Mouse (Mus musculus): Measurements from ENCODE around the gene Slc34a3. TPM values are rescaled to one million over a fixed set of nuclear protein-coding genes. Genes with fewer than 3 reads are reported as not detected.

Gene Slc34a3
- total RNA-seq, 1 experiment = 0.67 TPM

DNA sequence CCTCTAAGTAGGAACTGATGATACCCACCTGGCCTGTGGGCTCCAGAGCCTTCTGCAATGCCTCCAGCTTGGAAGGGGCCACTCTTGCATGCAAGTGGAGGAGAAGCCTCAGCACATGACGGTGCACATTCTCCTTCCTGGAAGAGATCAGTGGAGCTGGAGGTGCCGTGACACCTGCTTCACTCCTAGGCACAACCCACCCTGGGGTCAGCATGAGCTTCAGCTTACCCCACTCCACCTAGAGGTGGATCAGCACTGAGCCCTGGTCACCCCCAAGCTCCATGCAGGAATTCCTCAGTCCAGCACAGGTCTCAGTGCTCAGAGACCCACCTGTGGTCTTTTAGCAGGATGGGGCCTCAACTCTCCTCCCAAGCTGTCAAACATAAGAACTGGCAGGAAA is 33.5 kb downstream of the Slc34a3 start:
- Histone ChIP-seq H3K9ac (ENCODE audit: insufficient read depth, low read depth, low read length, poor library complexity, severe bottlenecking) (no peak overlapping the region), H3K36me3 (ENCODE audit: control insufficient read depth, insufficient read depth, low read length, poor library complexity, severe bottlenecking) (peaks cover 46% of the 10 kb centered on the region), H3K27ac (ENCODE audit: insufficient read depth, low read depth, low read length, poor library complexity, severe bottlenecking) (no peak overlapping the region), H3K4me1 (ENCODE audit: control insufficient read depth in 2 of 2, insufficient read depth in 2 of 2, low read length in 2 of 2, poor library complexity in 1 of 2) (peaks cover 0 to 7% of the 10 kb centered on the region in 2 experiments; a peak in 1 of 4 replicates), H3K4me3 (ENCODE audit: insufficient read depth in 1 of 2, low read depth in 1 of 2, low read length in 2 of 2, poor library complexity in 1 of 2, severe bottlenecking in 1 of 2) (no peak overlapping the region), H3K9me3 (ENCODE audit: control insufficient read depth, insufficient read depth, low read depth, low read length) (no peaks in the 10 kb centered on the region)
- no peak for TF ChIP-seq MAFK (IDR thresholded peaks at IDR 0.05; ENCODE audit: insufficient read depth, low read depth, low read length)
- no peak for TF ChIP-seq ZC3H11A (IDR thresholded peaks at IDR 0.05; ENCODE audit: borderline replicate concordance, low read depth, low read length)
- TF ChIP-seq CHD2 (IDR thresholded peaks at IDR 0.05; ENCODE audit: low read depth, low read length) = no peak
- TF ChIP-seq ZNF384 (IDR thresholded peaks at IDR 0.05; ENCODE audit: low read depth, low read length) = no peak
- no peak for DNase-seq (ENCODE audit: low read depth, low spot score)
- in situ Hi-C loops (cut with MboI; ENCODE audit: low sequenced_read_pairs in 2 of 2, unreplicated experiment in 2 of 2) = no loop called here

DNA sequence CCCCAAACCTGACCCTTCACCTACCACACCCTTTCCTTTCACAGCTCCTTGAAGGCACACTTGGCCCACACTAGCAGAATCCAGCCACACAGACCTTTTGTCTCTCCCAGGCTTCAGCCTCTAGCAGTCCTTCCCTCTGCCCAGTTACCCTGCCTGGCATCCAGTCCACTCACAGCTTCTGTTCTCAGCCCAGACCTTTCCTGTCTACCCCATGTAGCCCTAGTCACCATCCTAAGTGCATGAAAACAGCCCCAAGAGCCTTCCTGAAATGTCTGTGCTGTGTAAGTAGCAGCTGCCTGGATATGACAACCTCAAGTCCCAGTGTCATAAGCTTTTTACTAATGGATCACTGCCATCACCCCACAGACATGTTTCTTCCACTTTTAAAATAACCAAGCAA is 36.2 kb downstream of the Slc34a3 start:
- Histone ChIP-seq H3K4me1 (ENCODE audit: control insufficient read depth in 2 of 2, insufficient read depth in 2 of 2, low read length in 2 of 2, poor library complexity in 1 of 2) (peaks cover under 1 to 22% of the 10 kb centered on the region in 2 experiments; a peak in 2 of 4 replicates), H3K9ac (ENCODE audit: insufficient read depth, low read depth, low read length, poor library complexity, severe bottlenecking) (no peak overlapping the region), H3K36me3 (ENCODE audit: control insufficient read depth, insufficient read depth, low read length, poor library complexity, severe bottlenecking) (peaks cover 24% of the 10 kb centered on the region), H3K27ac (ENCODE audit: insufficient read depth, low read depth, low read length, poor library complexity, severe bottlenecking) (no peak overlapping the region), H3K9me3 (ENCODE audit: control insufficient read depth, insufficient read depth, low read depth, low read length) (no peaks in the 10 kb centered on the region), H3K4me3 (ENCODE audit: insufficient read depth in 1 of 2, low read depth in 1 of 2, low read length in 2 of 2, poor library complexity in 1 of 2, severe bottlenecking in 1 of 2) (no peak overlapping the region)
- TF ChIP-seq ZNF384 (IDR thresholded peaks at IDR 0.05; ENCODE audit: low read depth, low read length) (no peak), CHD2 (IDR thresholded peaks at IDR 0.05; ENCODE audit: low read depth, low read length) (no peak), ZC3H11A (IDR thresholded peaks at IDR 0.05; ENCODE audit: borderline replicate concordance, low read depth, low read length) (no peak), MAFK (IDR thresholded peaks at IDR 0.05; ENCODE audit: insufficient read depth, low read depth, low read length) (no peak), HCFC1 (IDR thresholded peaks at IDR 0.05; ENCODE audit: borderline replicate concordance, insufficient read depth, low read length) (no peak)
- no peak for DNase-seq (ENCODE audit: low read depth, low spot score)
- in situ Hi-C loops (cut with MboI; ENCODE audit: low sequenced_read_pairs in 2 of 2, unreplicated experiment in 2 of 2) = no loop called here

DNA sequence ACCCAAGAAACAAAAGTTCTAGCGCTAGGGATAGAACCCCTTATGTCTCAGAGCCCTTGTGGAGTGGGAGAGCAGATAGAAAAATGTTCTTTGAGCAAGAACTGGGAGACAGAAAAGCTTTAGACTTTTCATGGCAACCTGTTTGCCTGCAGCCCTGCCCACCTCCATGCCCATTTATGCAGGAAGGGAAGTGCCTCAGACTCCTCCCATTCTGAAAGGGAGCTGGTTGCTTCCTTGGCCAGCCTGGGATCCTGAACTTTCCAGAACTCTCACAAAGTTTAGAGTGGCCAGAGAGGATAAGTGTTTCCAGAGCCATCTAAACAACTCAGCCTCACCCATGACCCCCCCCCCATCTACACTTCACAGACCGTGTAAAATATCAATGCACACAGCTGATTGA is 37.0 kb downstream of the Slc34a3 start:
- no peak overlapping the region for H3K9ac ChIP-seq (ENCODE audit: insufficient read depth, low read depth, low read length, poor library complexity, severe bottlenecking)

DNA sequence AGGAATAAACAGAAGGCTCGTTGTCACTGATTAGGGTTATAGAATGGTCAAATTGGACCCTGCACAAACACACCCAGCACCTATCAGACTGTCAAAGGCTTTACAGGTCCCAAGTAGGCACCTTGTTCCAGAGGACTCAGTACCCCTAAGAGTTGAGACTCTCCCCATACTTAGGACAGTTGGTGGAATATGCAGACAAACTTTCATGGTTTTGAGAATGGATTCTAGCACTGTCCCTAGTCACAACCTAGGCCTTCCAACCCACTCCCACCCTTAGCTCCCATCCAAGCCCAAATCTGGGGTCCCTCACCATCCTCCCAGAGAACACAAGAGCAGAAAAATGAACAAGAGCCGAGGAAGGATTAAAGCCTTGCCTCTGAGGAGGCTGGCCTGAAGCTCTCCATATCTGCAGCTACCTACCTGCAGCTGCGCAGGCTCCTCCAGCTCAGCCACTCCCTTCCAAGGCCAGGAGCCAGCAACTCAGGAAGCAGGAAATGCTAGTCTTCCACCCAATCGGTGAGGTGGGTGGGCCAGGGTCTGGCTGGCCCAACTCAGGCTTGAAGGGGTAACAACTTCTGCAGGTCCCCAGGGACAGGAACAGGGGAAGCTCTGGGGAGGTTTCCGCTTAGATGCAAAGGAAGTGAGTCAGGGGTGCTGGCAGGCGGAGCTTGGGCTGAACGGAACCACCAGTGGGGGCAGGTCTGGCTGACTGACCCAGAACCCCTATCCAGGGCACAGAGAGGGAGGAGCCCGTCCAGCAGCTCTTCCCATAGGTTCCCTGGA is 37.8 kb downstream of the Slc34a3 start, which contains the start of gene Tor4a:
Tor4a (minus strand) TSS at position 715 of the 783 bp plus-strand sequence.
- no peak for TF ChIP-seq HCFC1 (IDR thresholded peaks at IDR 0.05; ENCODE audit: borderline replicate concordance, insufficient read depth, low read length)
- no peak for TF ChIP-seq ZNF384 (IDR thresholded peaks at IDR 0.05; ENCODE audit: low read depth, low read length)
- TF ChIP-seq CHD2 (IDR thresholded peaks at IDR 0.05; ENCODE audit: low read depth, low read length) = no peak
- no peak for TF ChIP-seq ZC3H11A (IDR thresholded peaks at IDR 0.05; ENCODE audit: borderline replicate concordance, low read depth, low read length)
- TF ChIP-seq MAFK (IDR thresholded peaks at IDR 0.05; ENCODE audit: insufficient read depth, low read depth, low read length) = no peak
- H3K4me1 ChIP-seq (ENCODE audit: control insufficient read depth in 2 of 2, insufficient read depth in 2 of 2, low read length in 2 of 2, poor library complexity in 1 of 2) = peaks cover 2 to 22% of the 10 kb centered on the region in 2 experiments; a peak in 2 of 4 replicates
- peak within 1 kb of the TSS; percentile 63; the same call in 1 of the 2 replicates for H3K27ac ChIP-seq (ENCODE audit: insufficient read depth, low read depth, low read length, poor library complexity, severe bottlenecking)
- H3K9ac ChIP-seq (ENCODE audit: insufficient read depth, low read depth, low read length, poor library complexity, severe bottlenecking) = peak within 1 kb of the TSS; percentile 72
- DNase-seq (ENCODE audit: low read depth, low spot score) = no peak
- in situ Hi-C loops (cut with MboI; ENCODE audit: low sequenced_read_pairs in 2 of 2, unreplicated experiment in 2 of 2) = no loop called here
- no peaks in the 10 kb centered on the region for H3K9me3 ChIP-seq (ENCODE audit: control insufficient read depth, insufficient read depth, low read depth, low read length)
- H3K36me3 ChIP-seq (ENCODE audit: control insufficient read depth, insufficient read depth, low read length, poor library complexity, severe bottlenecking) = peaks cover 19% of the 10 kb centered on the region
- peak within 1 kb of the TSS; percentile 66 to 67 for H3K4me3 ChIP-seq (ENCODE audit: insufficient read depth in 1 of 2, low read depth in 1 of 2, low read length in 2 of 2, poor library complexity in 1 of 2, severe bottlenecking in 1 of 2)

More for the DNA sequence above, 37.0 kb downstream of the Slc34a3 start:
- H3K9me3 ChIP-seq (ENCODE audit: control insufficient read depth, insufficient read depth, low read depth, low read length) = no peaks in the 10 kb centered on the region
- H3K36me3 ChIP-seq (ENCODE audit: control insufficient read depth, insufficient read depth, low read length, poor library complexity, severe bottlenecking) = peaks cover 20% of the 10 kb centered on the region
- H3K4me1 ChIP-seq (ENCODE audit: control insufficient read depth in 2 of 2, insufficient read depth in 2 of 2, low read length in 2 of 2, poor library complexity in 1 of 2) = peaks cover 2 to 22% of the 10 kb centered on the region in 2 experiments; a peak in 2 of 4 replicates
- in situ Hi-C loops (cut with MboI; ENCODE audit: low sequenced_read_pairs in 2 of 2, unreplicated experiment in 2 of 2) = no loop called here
- H3K4me3 ChIP-seq (ENCODE audit: insufficient read depth in 1 of 2, low read depth in 1 of 2, low read length in 2 of 2, poor library complexity in 1 of 2, severe bottlenecking in 1 of 2) = peak overlapping the region in 1 of 2 experiments; percentile 66; a peak in 1 of 4 replicates
- no peak for DNase-seq (ENCODE audit: low read depth, low spot score)
- no peak for TF ChIP-seq HCFC1 (IDR thresholded peaks at IDR 0.05; ENCODE audit: borderline replicate concordance, insufficient read depth, low read length)
- TF ChIP-seq ZC3H11A (IDR thresholded peaks at IDR 0.05; ENCODE audit: borderline replicate concordance, low read depth, low read length) = no peak
- TF ChIP-seq ZNF384 (IDR thresholded peaks at IDR 0.05; ENCODE audit: low read depth, low read length) = no peak
- no peak for TF ChIP-seq CHD2 (IDR thresholded peaks at IDR 0.05; ENCODE audit: low read depth, low read length)
- no peak for TF ChIP-seq MAFK (IDR thresholded peaks at IDR 0.05; ENCODE audit: insufficient read depth, low read depth, low read length)
- no peak overlapping the region for H3K27ac ChIP-seq (ENCODE audit: insufficient read depth, low read depth, low read length, poor library complexity, severe bottlenecking)

Data from ES-E14 (cell line).